Mouse (Mus musculus) layer of hippocampus, adult 18-20 months (tissue): ENCODE results near the gene Zfp748. TPM values are rescaled to one million over a fixed set of nuclear protein-coding genes. Genes with fewer than 3 reads are reported as not detected.

Experiments used
- DNase-seq, 2 experiments: peaks; one replicate each; pipeline ENCODE4 v3.0.0; 2022; ENCODE audit warnings: low spot score in 2 of 2
- long read RNA-seq: library from polyadenylated mRNA; stranded (forward); transcript quantifications from one replicate; pipeline ENCODE4 v2.0.0, GENCODE M21; 2021
- total RNA-seq, 2 experiments: library from RNA; stranded (reverse); gene quantifications; 2 replicates each; pipeline ENCODE4 v1.2.3; 2021

Gene Zfp748
- 10 to 100 TPM in 1 of 2 experiments, 1 to 10 TPM in 1; 9.5 to 11.0 TPM for total RNA-seq
- long read RNA-seq, full-length matches to known transcripts: 5 of 8 reads
- long read RNA-seq, partial matches to known transcripts: 1 of 8 reads
- long read RNA-seq, other reads (novel, unspliced or antisense): 2 of 8 reads

- DNase-seq: no peak
Observed at GRCm38 (mm10) chr13:67553730-67554129, at the start of gene Zfp748. Zfp748 (minus strand) TSS chr13:67553830.

DNA sequence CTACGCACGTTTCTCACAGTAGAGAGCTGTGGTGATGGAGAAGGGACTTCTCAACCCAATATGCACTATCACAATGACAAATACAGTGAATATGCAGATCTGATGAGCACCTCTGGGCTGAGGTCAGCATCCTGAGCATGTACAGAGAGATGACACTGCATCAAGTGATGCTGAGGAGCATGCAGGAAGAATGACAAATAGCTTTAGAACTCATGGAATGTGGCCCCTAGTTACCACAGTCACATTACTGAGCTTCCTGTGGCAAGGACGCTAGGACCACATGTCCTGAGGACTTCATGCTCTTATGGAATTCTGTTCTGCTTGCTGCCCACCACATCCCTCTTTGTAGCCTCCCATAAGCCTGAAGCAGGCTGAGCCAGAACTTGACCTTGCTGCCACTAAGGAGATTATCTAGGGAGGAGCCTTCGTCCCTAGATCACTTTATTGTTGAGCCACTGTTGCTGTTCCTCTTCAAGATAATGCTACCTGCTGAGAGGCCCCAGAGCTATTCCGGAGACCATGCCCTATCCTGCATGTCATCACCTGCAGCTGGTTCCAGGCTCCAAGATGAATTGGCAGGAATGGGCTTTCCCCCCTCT is 19.1 kb upstream of the Zfp748 start:
- DNase-seq: no peak

- DNase-seq: peak; percentile 86 to 93
Observed at GRCm38 (mm10) chr13:67552505-67553346, 904 bp downstream of the Zfp748 start.

GRCm38 (mm10) chr13:67545941-67546340 is 7.7 kb downstream of the Zfp748 start:
- no peak for DNase-seq

DNA sequence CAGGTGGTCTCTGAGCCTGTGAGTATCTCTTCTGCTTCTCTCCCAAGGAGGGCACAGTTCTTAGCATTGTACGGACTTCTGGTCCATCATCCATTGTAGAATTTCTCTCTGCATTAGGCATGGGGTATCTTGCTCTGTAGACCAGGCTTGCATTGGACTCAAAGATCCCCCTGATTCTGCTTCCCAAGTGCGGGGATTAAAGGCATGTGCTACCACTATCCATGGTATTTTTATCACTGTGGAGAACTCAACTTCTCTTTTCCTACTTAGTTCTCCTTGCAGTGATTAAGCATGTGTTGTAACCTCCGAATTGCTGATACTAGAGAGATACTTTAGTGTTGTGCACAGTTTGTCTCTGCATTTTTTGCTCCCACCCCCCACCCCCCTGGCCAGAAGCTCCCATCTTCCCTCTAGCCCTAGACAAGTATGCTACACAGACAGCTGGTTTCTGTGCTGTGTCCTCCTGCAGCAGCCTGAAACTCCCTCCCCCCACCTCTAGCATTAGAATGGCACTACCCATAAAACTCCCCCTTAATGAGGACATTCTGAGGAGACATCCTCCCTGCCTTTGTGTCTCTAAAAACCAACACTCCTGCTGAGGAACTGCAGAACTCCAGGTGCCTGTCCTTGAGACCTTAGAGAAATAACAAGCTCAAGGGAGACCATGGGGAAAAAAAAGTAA is 26.4 kb downstream of the Zfp748 start:
- no peak for DNase-seq

DNA sequence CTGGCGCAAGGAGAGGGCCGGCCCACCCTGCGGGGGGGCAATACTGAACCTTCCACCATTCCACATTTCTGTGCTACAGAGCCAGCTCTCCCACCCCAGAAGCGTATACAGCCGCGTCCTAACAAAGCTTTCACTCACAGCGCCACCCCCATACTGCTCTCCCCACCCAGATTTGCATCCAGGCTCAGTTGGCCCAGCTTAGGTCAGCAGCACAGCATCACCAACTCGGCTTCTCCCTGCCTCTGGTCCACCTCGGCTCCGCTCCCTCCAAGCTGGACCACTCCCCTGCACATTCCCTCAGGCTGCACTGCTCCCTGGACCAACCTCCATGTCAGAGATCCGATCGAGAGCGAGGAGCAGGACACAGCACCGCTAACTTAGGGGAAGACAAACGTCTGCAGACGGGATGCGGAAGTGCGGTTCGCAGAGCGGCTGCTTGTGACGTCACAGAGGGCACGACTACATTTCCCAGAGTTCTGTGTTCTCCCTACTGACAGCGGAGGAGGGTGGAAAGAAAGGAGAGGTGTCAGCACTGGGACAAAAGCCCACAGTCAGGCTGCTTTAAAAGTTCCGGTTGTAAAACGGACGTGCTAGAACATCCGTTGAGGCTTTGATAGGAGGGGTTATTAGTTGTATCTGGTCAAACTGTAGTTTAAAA is 27.7 kb downstream of the Zfp748 start, which contains the start of the genes Gm26965 and Zfp87:
Gene Gm26965 (minus strand): TSS at position 399 of the 658 bp plus-strand sequence.
Gene Zfp87 (minus strand): TSS at position 425 of the 658 bp plus-strand sequence.
- DNase-seq: peak; percentile 92 to 96

GRCm38 (mm10) chr13:67500908-67501307 is 52.7 kb downstream of the Zfp748 start:
- DNase-seq: no peak

DNA sequence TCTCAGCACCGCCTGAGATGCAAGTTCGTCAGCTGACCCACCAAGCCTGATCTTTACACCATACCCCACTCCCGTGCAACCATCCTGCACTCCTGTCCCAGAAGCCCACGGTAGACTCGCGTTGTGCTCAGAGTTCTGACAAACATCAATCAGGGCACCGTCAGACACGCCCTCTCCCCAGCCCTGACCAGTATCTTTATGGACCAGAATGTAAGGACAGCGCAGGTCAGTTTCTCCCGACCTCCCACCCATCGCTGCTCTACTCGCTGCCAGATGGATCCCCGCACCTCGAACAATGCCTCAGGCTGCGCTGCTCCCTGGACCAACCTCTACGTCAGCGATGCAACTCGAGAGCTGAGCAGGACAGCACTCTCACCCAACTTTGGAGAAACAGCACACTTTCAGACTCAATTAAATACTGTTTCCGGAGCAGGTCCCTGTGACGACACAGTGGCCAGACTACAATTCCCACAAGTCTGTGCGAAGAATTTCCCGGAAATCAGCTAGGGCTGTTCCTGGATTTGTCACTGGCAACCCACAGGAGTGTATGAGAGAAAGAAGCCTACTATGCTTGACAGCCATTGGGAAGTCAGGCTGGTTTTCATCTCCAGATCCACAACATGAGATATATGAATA is 53.4 kb downstream of the Zfp748 start, which contains the start of gene Zfp58:
Gene Zfp58 (minus strand): TSS at position 472 of the 636 bp plus-strand sequence.
- peak; percentile 89 to 94 for DNase-seq

DNA sequence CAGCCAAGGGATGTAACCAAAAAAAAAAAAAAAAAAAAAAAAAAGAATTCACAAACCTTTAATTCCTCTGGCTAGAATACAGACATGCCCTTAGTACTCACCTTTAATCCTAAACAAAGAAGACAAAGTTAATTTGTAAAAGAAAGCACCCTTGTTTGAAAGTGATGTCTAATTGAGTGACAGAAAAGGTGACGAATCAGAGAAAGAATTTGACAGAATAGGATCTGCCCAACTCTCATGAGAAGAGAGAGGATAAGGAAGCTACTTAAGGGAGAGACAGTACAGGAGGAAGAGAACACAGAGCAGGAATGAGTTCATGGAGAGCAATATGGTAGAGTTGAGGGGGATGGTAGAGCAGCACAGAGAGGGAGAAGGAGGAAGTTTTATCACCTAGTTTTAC is 58.0 kb downstream of the Zfp748 start:
- no peak for DNase-seq

Other genes starting within 250 kb of the Zfp748 start
- 1 to 10 TPM; 4.6 to 5.5 TPM for gene Zfp457, start 247.3 kb downstream of the Zfp748 start, total RNA-seq
- 1 to 10 TPM; 3.7 to 4.1 TPM for gene Zfp595, start 221.3 kb downstream of the Zfp748 start, total RNA-seq
- gene Gm28044, start 193.3 kb downstream of the Zfp748 start, total RNA-seq: under 1 TPM in 1 of 2 experiments, not detected in 1; 0.82 TPM
- gene Zfp953, start 193.2 kb downstream of the Zfp748 start, total RNA-seq: 1 to 10 TPM in 1 of 2 experiments, under 1 TPM in 1; 0.81 to 1.0 TPM
- gene Gm28041, start 178.1 kb downstream of the Zfp748 start, total RNA-seq: 1 to 10 TPM in 1 of 2 experiments, under 1 TPM in 1; 0.84 to 1.2 TPM
- gene Zfp456, start 178.0 kb downstream of the Zfp748 start, total RNA-seq: under 1 TPM; 0.62 to 0.89 TPM
- gene Zfp429, start 154.0 kb downstream of the Zfp748 start, total RNA-seq: 1 to 10 TPM; 2.2 to 4.7 TPM
- 1 to 10 TPM; 1.4 to 2.8 TPM for gene Zfp459, start 132.4 kb downstream of the Zfp748 start, total RNA-seq
- 10 to 100 TPM; 13.2 to 14.5 TPM for gene Zfp874a, start 102.2 kb downstream of the Zfp748 start, total RNA-seq
- 10 to 100 TPM; 14.8 to 19.0 TPM for gene Zfp874b, start 69.6 kb downstream of the Zfp748 start, total RNA-seq
- 1 to 10 TPM; 8.6 to 9.9 TPM for gene Zfp58, start 53.3 kb downstream of the Zfp748 start, total RNA-seq
- gene Gm26965, start 27.7 kb downstream of the Zfp748 start, total RNA-seq: under 1 TPM in 1 of 2 experiments, not detected in 1; 0.81 TPM
- 10 to 100 TPM; 18.7 to 20.7 TPM for gene Zfp87, start 27.7 kb downstream of the Zfp748 start, total RNA-seq
- gene Zfp729b, start 55.9 kb upstream of the Zfp748 start, total RNA-seq: 1 to 10 TPM; 7.7 to 8.1 TPM
- gene Gm49345, start 83.9 kb upstream of the Zfp748 start, total RNA-seq: 1 to 10 TPM; 1.3 to 3.7 TPM
- gene Zfp729a, start 84.0 kb upstream of the Zfp748 start, total RNA-seq: 1 to 10 TPM; 9.1 to 10.0 TPM
- 10 to 100 TPM; 20.9 to 21.8 TPM for gene Zfp738, start 133.2 kb upstream of the Zfp748 start, total RNA-seq
- gene Zfp65, start 175.3 kb upstream of the Zfp748 start, total RNA-seq: 10 to 100 TPM; 13.8 to 14.7 TPM
- 1 to 10 TPM; 7.0 to 7.8 TPM for gene Zfp85, start 201.4 kb upstream of the Zfp748 start, total RNA-seq
- gene Zfp493, start 225.9 kb upstream of the Zfp748 start, total RNA-seq: 1 to 10 TPM; 4.0 to 4.5 TPM